Mouse (Mus musculus) embryonic facial prominence, embryonic 11.5 days (tissue): ENCODE results near the gene Fam8a1. TPM values are rescaled to one million over a fixed set of nuclear protein-coding genes. Genes with fewer than 3 reads are reported as not detected.
A peak's percentile ranks its signal among the peaks of the same experiment; 100 is the strongest.

Source experiments
- ATAC-seq: fragments of 200-750 bp; cut with Nextera tagmentation; replicated peaks from 2 replicates; pipeline ENCODE4 v1.8.0; 2017; ENCODE audit warnings: low read depth; ENCODE audit not compliant: insufficient number of reproducible peaks, low FRiP score, low TSS enrichment
- DNase-seq: peaks from one replicate; pipeline ENCODE4 v3.0.0-alpha.2; 2015; ENCODE audit warnings: low spot score
- H3K27ac ChIP-seq: fragments of 300-500 bp; sonication (generic); replicated peaks from 2 replicates; pipeline ENCODE4 v1.5.1; 2014; ENCODE audit warnings: mild to moderate bottlenecking, low read depth, low read length, control low read depth
- H3K27me3 ChIP-seq: fragments of 300-500 bp; sonication (generic); 2 replicates; pipeline ENCODE4 v1.6.1; 2014; ENCODE audit warnings: mild to moderate bottlenecking, low read length, moderate library complexity, mixed read lengths; ENCODE audit not compliant: control insufficient read depth, insufficient read depth
- H3K36me3 ChIP-seq: fragments of 300-500 bp; sonication (generic); replicated peaks from 2 replicates; pipeline ENCODE4 v1.6.1; 2014; ENCODE audit warnings: low read depth, mild to moderate bottlenecking, low read length, moderate library complexity, mixed read lengths; ENCODE audit not compliant: control insufficient read depth, insufficient read depth
- H3K4me1 ChIP-seq: fragments of 300-500 bp; sonication (generic); 2 replicates; pipeline ENCODE4 v1.6.1; 2014; ENCODE audit warnings: low read length, mixed read lengths; ENCODE audit not compliant: control insufficient read depth, insufficient read depth
- H3K4me2 ChIP-seq: fragments of 300-500 bp; sonication (generic); 2 replicates; pipeline ENCODE4 v1.6.1; 2014; ENCODE audit warnings: low read depth, mild to moderate bottlenecking, control low read depth, low read length, moderate library complexity
- H3K4me3 ChIP-seq: fragments of 300-500 bp; sonication (generic); 2 replicates; pipeline ENCODE4 v1.5.1; 2014; ENCODE audit warnings: low read depth, low read length, control low read depth
- H3K9ac ChIP-seq: fragments of 300-500 bp; sonication (generic); replicated peaks from 2 replicates; pipeline ENCODE4 v1.6.1; 2014; ENCODE audit warnings: mild to moderate bottlenecking, control low read depth, low read length
- H3K9me3 ChIP-seq: fragments of 300-500 bp; sonication (generic); replicated peaks from 2 replicates; pipeline ENCODE4 v1.6.1; 2016; ENCODE audit warnings: mild to moderate bottlenecking, low read length, inconsistent platforms, mixed read lengths; ENCODE audit not compliant: control insufficient read depth
- WGBS: fragments of 180-500 bp; shearing (Covaris S2); extraction: QIAGEN DNeasy Blood & Tissue Kit; methylation state at CpG from one replicate; pipeline ENCODE4 v1.1.7; 2014; 5-methylcytosine and 5-hydroxymethylcytosine counted together
- polyA plus RNA-seq: library from polyadenylated mRNA; unstranded; fragments of >200 nt; fragmentation: Nextera tagmentation; extraction: Ambion mirVana; gene quantifications from 2 replicates; pipeline ENCODE4 v1.2.1, GENCODE M21; 2014

Fam8a1 gene
- polyA plus RNA-seq, 1 experiment from 2014 or later: 10.1 TPM

GRCm38 (mm10) chr13:46727038-46727836, 57.9 kb downstream of the Fam8a1 start:
- Histone ChIP-seq H3K36me3 (no peaks in the 10 kb centered on the region), H3K9ac (peak overlapping the region; percentile 91), H3K27me3 (no peaks in the 10 kb centered on the region), H3K9me3 (no peaks in the 10 kb centered on the region), H3K4me3 (peak overlapping the region; percentile 100), H3K27ac (peak overlapping the region; percentile 89), H3K4me2 (peak overlapping the region; percentile 70), H3K4me1 (no peaks in the 10 kb centered on the region)
- ATAC-seq (peak; percentile 89), DNase-seq (peak; percentile 65)
- WGBS: 1% methylated on average over 74 of the region's 85 CpGs

Other genes starting within 250 kb of the Fam8a1 start
- 7.9 and 8.8 TPM in 2 replicates for gene Cap2, start 167.7 kb upstream of the Fam8a1 start, polyA plus RNA-seq
- 40.2 and 52.3 TPM in 2 replicates for gene Nup153, start 58.4 kb downstream of the Fam8a1 start, polyA plus RNA-seq